Mouse (Mus musculus) intestine, embryonic 15.5 days (tissue): ENCODE results near the gene 1700001J03Rik. TPM values are rescaled to one million over a fixed set of nuclear protein-coding genes. Genes with fewer than 3 reads are reported as not detected.
"Not testable (repeated sequence)": the region's sequence is repeated elsewhere in the genome, so short reads cannot be mapped to it uniquely, and the experiment has no call there.

Experiments used
- ATAC-seq: fragments of 200-750 bp; cut with Nextera tagmentation; 2 replicates; pipeline ENCODE4 v1.8.0; 2017; ENCODE audit warnings: moderate TSS enrichment, moderate library complexity
- H3K27ac ChIP-seq: fragments of 300-500 bp; sonication (generic); 2 replicates; pipeline ENCODE4 v1.5.1; 2015; ENCODE audit warnings: mild to moderate bottlenecking, inconsistent platforms
- H3K27me3 ChIP-seq: fragments of 300-500 bp; sonication (generic); replicated peaks from 2 replicates; pipeline ENCODE4 v1.6.1; 2015; ENCODE audit warnings: inconsistent platforms
- H3K36me3 ChIP-seq: fragments of 300-500 bp; sonication (generic); 2 replicates; pipeline ENCODE4 v1.6.1; 2015; ENCODE audit warnings: inconsistent platforms
- H3K4me1 ChIP-seq: fragments of 300-500 bp; sonication (generic); replicated peaks from 2 replicates; pipeline ENCODE4 v1.6.1; 2015; ENCODE audit warnings: inconsistent platforms
- H3K4me2 ChIP-seq: fragments of 300-500 bp; sonication (generic); replicated peaks from 2 replicates; pipeline ENCODE4 v1.6.1; 2015; ENCODE audit warnings: mild to moderate bottlenecking, inconsistent platforms
- H3K4me3 ChIP-seq: fragments of 300-500 bp; sonication (generic); replicated peaks from 2 replicates; pipeline ENCODE4 v1.5.1; 2015; ENCODE audit warnings: inconsistent platforms
- H3K9ac ChIP-seq: fragments of 300-500 bp; sonication (generic); 2 replicates; pipeline ENCODE4 v1.6.1; 2015; ENCODE audit warnings: inconsistent platforms
- H3K9me3 ChIP-seq: fragments of 300-500 bp; sonication (generic); 2 replicates; pipeline ENCODE4 v1.6.1; 2016; ENCODE audit warnings: inconsistent platforms
- WGBS: fragments of 180-500 bp; shearing (Covaris S2); methylation state at CpG from one replicate; pipeline ENCODE4 v1.1.7; 2015; 5-methylcytosine and 5-hydroxymethylcytosine counted together
- polyA plus RNA-seq: library from polyadenylated mRNA; unstranded; fragments of >200 nt; fragmentation: Nextera tagmentation; extraction: Ambion mirVana; gene quantifications from 2 replicates; pipeline ENCODE4 v1.2.1, GENCODE M21; 2015

1700001J03Rik gene
- polyA plus RNA-seq, 1 experiment from 2014 or later = not detected

- H3K9ac ChIP-seq, ATAC-seq, H3K9me3 ChIP-seq, H3K36me3 ChIP-seq, H3K27me3 ChIP-seq, H3K4me3 ChIP-seq, H3K4me1 ChIP-seq, H3K27ac ChIP-seq, H3K4me2 ChIP-seq: not testable (repeated sequence)
- 78% methylated on average over 2 of the region's 2 CpGs for WGBS
Observed at GRCm38 (mm10) chr5:146170621-146171020, 14.5 kb downstream of the 1700001J03Rik start, which contains the start of gene Gm6309. Gene Gm6309 (minus strand): TSS chr5:146170721.

- H3K4me1 ChIP-seq, H3K4me3 ChIP-seq, H3K4me2 ChIP-seq, H3K36me3 ChIP-seq, H3K27me3 ChIP-seq, H3K9me3 ChIP-seq, H3K9ac ChIP-seq, H3K27ac ChIP-seq, ATAC-seq: not testable (repeated sequence)
- 95% methylated on average over 3 of the region's 3 CpGs for WGBS
Observed at GRCm38 (mm10) chr5:146160439-146160838, 24.7 kb downstream of the 1700001J03Rik start, which contains the start of gene Gm5565. Gene Gm5565 (minus strand): TSS chr5:146160539.

- not testable (repeated sequence) for H3K4me1 ChIP-seq, H3K4me3 ChIP-seq, H3K27ac ChIP-seq, H3K9ac ChIP-seq, ATAC-seq, H3K9me3 ChIP-seq, H3K27me3 ChIP-seq, H3K4me2 ChIP-seq, H3K36me3 ChIP-seq
- 89% methylated on average over 4 of the region's 4 CpGs for WGBS
Observed at GRCm38 (mm10) chr5:146158326-146158725, 26.8 kb downstream of the 1700001J03Rik start.

GRCm38 (mm10) chr5:146150454-146150853 is 34.6 kb downstream of the 1700001J03Rik start:
- Histone ChIP-seq H3K9ac (no peak overlapping the region), H3K27ac (no peak overlapping the region), H3K4me1 (no peaks in the 10 kb centered on the region), H3K9me3 (no peaks in the 10 kb centered on the region), H3K27me3 (no peaks in the 10 kb centered on the region), H3K4me3 (no peak overlapping the region), H3K4me2 (no peak overlapping the region), H3K36me3 (no peaks in the 10 kb centered on the region)
- no peak for ATAC-seq
- 74% methylated on average over 3 of the region's 3 CpGs for WGBS

- H3K27ac ChIP-seq = no peak overlapping the region
- WGBS = 43% methylated on average over 2 of the region's 2 CpGs
- no peaks in the 10 kb centered on the region for H3K27me3 ChIP-seq
- no peaks in the 10 kb centered on the region for H3K4me1 ChIP-seq
- H3K9ac ChIP-seq = no peak overlapping the region
- no peak overlapping the region for H3K4me2 ChIP-seq
- no peak overlapping the region for H3K4me3 ChIP-seq
- H3K36me3 ChIP-seq = no peaks in the 10 kb centered on the region
- no peak for ATAC-seq
- no peaks in the 10 kb centered on the region for H3K9me3 ChIP-seq
Observed at GRCm38 (mm10) chr5:146147903-146148302, 37.2 kb downstream of the 1700001J03Rik start.

Other genes with a start within 250 kb of the 1700001J03Rik start
- gene Cyp3a25, start 175.7 kb downstream of the 1700001J03Rik start, polyA plus RNA-seq = not detected in 2 replicates
- not detected in 2 replicates for gene Cyp3a59, start 106.0 kb downstream of the 1700001J03Rik start, polyA plus RNA-seq
- gene Gm5565, start 24.8 kb downstream of the 1700001J03Rik start, polyA plus RNA-seq = not detected in 2 replicates
- not detected in 2 replicates for gene Gm6309, start 14.6 kb downstream of the 1700001J03Rik start, polyA plus RNA-seq
- 47.2 and 48.3 TPM in 2 replicates for gene Rnf6, start 36.3 kb upstream of the 1700001J03Rik start, polyA plus RNA-seq
- gene Cdk8, start 45.9 kb upstream of the 1700001J03Rik start, polyA plus RNA-seq = 19.6 and 20.3 TPM in 2 replicates
- 1.7 and 1.9 TPM in 2 replicates for gene Wasf3, start 199.7 kb upstream of the 1700001J03Rik start, polyA plus RNA-seq